Mouse (Mus musculus) lung, postnatal 0 days (tissue): ENCODE measurements around the gene Clstn2. TPM values are rescaled to one million over a fixed set of nuclear protein-coding genes. Genes with fewer than 3 reads are reported as not detected.
A peak's percentile ranks its signal among the peaks of the same experiment; 100 is the strongest.

Source experiments
- ATAC-seq: fragments of 200-750 bp; cut with Nextera tagmentation; 2 replicates; pipeline ENCODE4 v1.8.0; 2017; ENCODE audit warnings: moderate library complexity
- DNase-seq: peaks from one replicate; pipeline ENCODE4 v3.0.0-alpha.2; 2016; ENCODE audit warnings: low spot score
- H3K27ac ChIP-seq: fragments of 300-500 bp; sonication (generic); 2 replicates; pipeline ENCODE4 v1.5.1; 2014; ENCODE audit warnings: antibody characterized with exemption, mild to moderate bottlenecking, low read length, mixed read lengths
- H3K27me3 ChIP-seq: fragments of 300-500 bp; sonication (generic); replicated peaks from 2 replicates; pipeline ENCODE4 v1.6.1; 2014; ENCODE audit warnings: low read length, mixed read lengths; ENCODE audit not compliant: insufficient read depth
- H3K36me3 ChIP-seq: fragments of 300-500 bp; sonication (generic); 2 replicates; pipeline ENCODE4 v1.6.1; 2014; ENCODE audit warnings: low read length, mixed read lengths; ENCODE audit not compliant: insufficient read depth
- H3K4me1 ChIP-seq: fragments of 300-500 bp; sonication (generic); 2 replicates; pipeline ENCODE4 v1.6.1; 2014; ENCODE audit warnings: antibody characterized with exemption, low read depth, low read length, mixed read lengths; ENCODE audit not compliant: insufficient read depth
- H3K4me2 ChIP-seq: fragments of 300-500 bp; sonication (generic); replicated peaks from 2 replicates; pipeline ENCODE4 v1.6.1; 2014; ENCODE audit warnings: low read depth, mild to moderate bottlenecking, low read length, moderate library complexity, mixed read lengths
- H3K4me3 ChIP-seq: fragments of 300-500 bp; sonication (generic); 2 replicates; pipeline ENCODE4 v1.5.1; 2014; ENCODE audit warnings: low read depth, low read length
- H3K9ac ChIP-seq: fragments of 300-500 bp; sonication (generic); replicated peaks from 2 replicates; pipeline ENCODE4 v1.6.1; 2014; ENCODE audit warnings: low read depth, mild to moderate bottlenecking
- H3K9me3 ChIP-seq: fragments of 300-500 bp; sonication (generic); 2 replicates; pipeline ENCODE4 v1.6.1; 2016; ENCODE audit warnings: low read length, mixed read lengths
- CTCF ChIP-seq: IDR thresholded peaks from 2 replicates; pipeline ENCODE4 v1.5.1; 2016; ENCODE audit warnings: antibody characterized with exemption, mild to moderate bottlenecking
- EP300 ChIP-seq: IDR thresholded peaks from 2 replicates; pipeline ENCODE4 v1.6.1; 2016; ENCODE audit warnings: antibody characterized with exemption, mild to moderate bottlenecking, control low read depth
- WGBS: fragments of 180-500 bp; shearing (Covaris S2); extraction: QIAGEN DNeasy Blood & Tissue Kit; methylation state at CpG from one replicate; pipeline ENCODE4 v1.1.7; 2014; 5-methylcytosine and 5-hydroxymethylcytosine counted together
- polyA plus RNA-seq: library from polyadenylated mRNA; unstranded; fragments of >200 nt; fragmentation: Nextera tagmentation; extraction: Ambion mirVana; gene quantifications from 2 replicates; pipeline ENCODE4 v1.2.1, GENCODE M21; 2015

The Clstn2 gene
- polyA plus RNA-seq, result 2.8 and 3.3 TPM in 2 replicates

DNA sequence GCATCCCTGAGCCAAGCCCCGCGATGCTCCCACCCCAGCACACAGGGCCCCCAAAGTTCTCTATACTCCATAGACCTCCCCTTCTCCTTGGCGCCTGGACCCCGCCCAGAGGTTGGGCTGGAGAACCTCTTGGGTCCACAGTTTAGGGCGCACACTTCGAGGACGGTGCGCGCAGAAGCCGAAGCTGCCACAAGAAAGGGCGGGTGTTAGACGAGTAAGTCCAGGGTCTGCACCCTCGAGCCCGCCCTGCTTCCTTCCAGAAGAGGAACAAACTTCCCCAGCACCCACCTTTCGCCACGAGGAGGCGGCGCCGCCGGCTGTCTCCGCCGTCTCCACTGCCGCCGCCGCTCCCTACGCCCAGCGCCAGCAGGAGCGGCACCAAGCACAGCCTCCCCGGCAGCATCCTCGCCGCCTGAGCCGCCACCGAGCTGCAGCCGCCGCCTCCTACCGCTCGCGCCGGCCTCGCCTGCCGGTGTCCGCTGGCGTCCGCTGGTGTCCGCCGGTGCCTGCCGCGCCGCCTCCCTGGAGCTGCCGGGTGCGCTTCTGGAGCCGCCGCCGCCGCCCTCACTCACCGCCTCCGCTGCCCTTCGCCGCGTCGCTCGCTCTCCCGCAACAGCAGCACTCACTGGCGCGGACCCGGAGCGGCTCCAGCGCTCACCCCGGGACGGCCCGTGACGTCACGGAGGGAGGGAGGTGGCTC lies at the start of gene Clstn2:
Clstn2 (minus strand) TSS at position 609 of the 700 bp plus-strand sequence.
- TF ChIP-seq CTCF (peak; percentile 11; the same call in 1 of the 2 replicates), EP300 (no peak)
- Histone ChIP-seq H3K9ac (no peak within 1 kb of the TSS), H3K9me3 (no peaks in the 10 kb centered on the region), H3K36me3 (no peaks in the 10 kb centered on the region), H3K27ac (no peak within 1 kb of the TSS), H3K4me2 (peak within 1 kb of the TSS; percentile 83), H3K27me3 (peaks cover 25% of the 10 kb centered on the region), H3K4me1 (peaks cover 5% of the 10 kb centered on the region; the same call in 1 of the 2 replicates), H3K4me3 (peak within 1 kb of the TSS; percentile 42)
- DNase-seq (peak; percentile 31), ATAC-seq (peak; percentile 71)
- WGBS, result 1% methylated on average over 50 of the region's 73 CpGs

GRCm38 (mm10) chr9:98067767-98068166 lies 34.8 kb upstream of the Clstn2 start:
- 77% methylated on average over 5 of the region's 5 CpGs for WGBS

GRCm38 (mm10) chr9:98061646-98062045 lies 28.7 kb upstream of the Clstn2 start:
- Histone ChIP-seq H3K9me3 (no peaks in the 10 kb centered on the region), H3K27me3 (no peaks in the 10 kb centered on the region), H3K4me1 (no peaks in the 10 kb centered on the region), H3K27ac (no peak overlapping the region), H3K9ac (no peak overlapping the region), H3K4me2 (no peak overlapping the region), H3K4me3 (no peak overlapping the region), H3K36me3 (no peaks in the 10 kb centered on the region)
- no peak for DNase-seq
- TF ChIP-seq CTCF (no peak), EP300 (no peak)
- WGBS, result 55% methylated on average over 3 of the region's 3 CpGs
- ATAC-seq, result no peak

More at GRCm38 (mm10) chr9:98067767-98068166, 34.8 kb upstream of the Clstn2 start:
- no peak for DNase-seq
- H3K36me3 ChIP-seq, result no peaks in the 10 kb centered on the region
- no peaks in the 10 kb centered on the region for H3K4me1 ChIP-seq
- ATAC-seq, result no peak
- no peaks in the 10 kb centered on the region for H3K27me3 ChIP-seq
- H3K27ac ChIP-seq, result no peak overlapping the region
- no peak overlapping the region for H3K4me2 ChIP-seq
- H3K4me3 ChIP-seq, result no peak overlapping the region
- no peaks in the 10 kb centered on the region for H3K9me3 ChIP-seq
- no peak for TF ChIP-seq CTCF
- TF ChIP-seq EP300, result no peak
- H3K9ac ChIP-seq, result no peak overlapping the region

- DNase-seq (no peak), ATAC-seq (no peak)
- Histone ChIP-seq H3K4me3 (no peak overlapping the region), H3K9ac (no peak overlapping the region), H3K36me3 (no peaks in the 10 kb centered on the region), H3K4me2 (no peak overlapping the region), H3K4me1 (no peaks in the 10 kb centered on the region), H3K9me3 (no peaks in the 10 kb centered on the region), H3K27me3 (no peaks in the 10 kb centered on the region), H3K27ac (no peak overlapping the region)
- no peak for TF ChIP-seq CTCF
- no peak for TF ChIP-seq EP300
- 83% methylated on average over 2 of the region's 2 CpGs for WGBS
Observed at GRCm38 (mm10) chr9:98057291-98057690, 24.3 kb upstream of the Clstn2 start.

DNA sequence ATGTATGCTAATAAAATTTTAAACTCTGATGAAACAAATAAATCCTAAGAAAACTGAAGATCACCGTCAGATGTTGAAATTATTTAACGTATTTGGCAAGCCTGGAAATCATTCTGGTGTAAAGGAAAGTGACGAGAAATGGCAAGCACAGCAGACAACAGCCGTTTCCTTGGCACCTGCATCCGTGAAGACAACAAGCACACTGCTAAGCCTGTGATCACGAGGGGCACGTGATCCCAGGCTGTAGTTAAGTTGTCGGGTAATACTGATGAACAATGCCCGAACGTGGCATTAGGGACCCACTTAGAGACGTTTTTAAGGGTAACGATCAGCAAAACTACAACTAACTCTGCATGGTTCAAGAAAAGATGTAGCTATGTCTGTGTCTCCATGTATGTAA lies 18.4 kb upstream of the Clstn2 start:
- no peak for ATAC-seq
- Histone ChIP-seq H3K9me3 (no peaks in the 10 kb centered on the region), H3K4me2 (no peak overlapping the region), H3K27me3 (no peaks in the 10 kb centered on the region), H3K9ac (no peak overlapping the region), H3K4me3 (no peak overlapping the region), H3K4me1 (no peaks in the 10 kb centered on the region), H3K36me3 (no peaks in the 10 kb centered on the region), H3K27ac (no peak overlapping the region)
- TF ChIP-seq EP300 (no peak), CTCF (no peak)
- 75% methylated on average over 12 of the region's 12 CpGs for WGBS
- no peak for DNase-seq

DNA sequence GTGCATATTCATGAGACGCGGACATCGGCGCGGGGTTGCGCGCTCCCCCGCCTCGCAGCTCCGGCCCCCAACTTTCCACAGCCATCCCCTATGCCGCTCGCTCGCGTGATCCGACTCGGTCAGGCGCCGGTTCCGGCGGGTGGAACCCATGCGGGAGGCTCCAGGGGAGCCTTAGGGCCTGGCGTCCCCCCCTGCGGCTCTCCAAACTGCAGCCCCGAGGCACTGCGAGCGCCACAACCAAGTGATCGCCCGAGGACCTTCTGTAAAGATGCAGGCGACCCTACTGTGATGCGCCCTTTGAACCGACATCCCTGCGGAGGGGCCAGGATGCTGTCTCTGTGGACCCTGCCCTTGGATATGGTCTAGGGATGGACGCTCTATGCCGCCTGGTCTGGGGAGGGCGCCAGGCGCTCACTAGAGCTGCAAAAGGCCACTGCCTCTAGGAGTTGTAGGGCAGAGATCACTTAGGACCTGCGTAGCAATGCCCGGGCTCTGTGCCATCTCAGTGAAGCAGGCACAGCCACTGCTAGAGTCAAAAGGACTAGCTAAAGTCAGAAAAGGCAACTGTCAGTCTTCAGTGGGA lies 383 bp upstream of the Clstn2 start:
- no peaks in the 10 kb centered on the region for H3K36me3 ChIP-seq
- no peak for DNase-seq
- H3K4me2 ChIP-seq, result peak overlapping the region; percentile 83
- no peak overlapping the region for H3K27ac ChIP-seq
- H3K9ac ChIP-seq, result no peak overlapping the region
- no peaks in the 10 kb centered on the region for H3K9me3 ChIP-seq
- TF ChIP-seq EP300 (no peak), CTCF (no peak)
- peak overlapping the region; percentile 42 for H3K4me3 ChIP-seq
- peaks cover 5% of the 10 kb centered on the region; the same call in 1 of the 2 replicates for H3K4me1 ChIP-seq
- peaks cover 25% of the 10 kb centered on the region for H3K27me3 ChIP-seq
- 2% methylated on average over 38 of the region's 38 CpGs for WGBS
- peak; percentile 21; the same call in 1 of the 2 replicates for ATAC-seq
